Mouse (Mus musculus): Measurements from ENCODE around the gene Unc5a. TPM values are rescaled to one million over a fixed set of nuclear protein-coding genes. Genes with fewer than 3 reads are reported as not detected.

The Unc5a gene
- 0.30 and 0.78 TPM in 2 replicates for polyA plus RNA-seq (2016; fragmentation: Nextera tagmentation; extraction: Ambion mirVana)

DNA sequence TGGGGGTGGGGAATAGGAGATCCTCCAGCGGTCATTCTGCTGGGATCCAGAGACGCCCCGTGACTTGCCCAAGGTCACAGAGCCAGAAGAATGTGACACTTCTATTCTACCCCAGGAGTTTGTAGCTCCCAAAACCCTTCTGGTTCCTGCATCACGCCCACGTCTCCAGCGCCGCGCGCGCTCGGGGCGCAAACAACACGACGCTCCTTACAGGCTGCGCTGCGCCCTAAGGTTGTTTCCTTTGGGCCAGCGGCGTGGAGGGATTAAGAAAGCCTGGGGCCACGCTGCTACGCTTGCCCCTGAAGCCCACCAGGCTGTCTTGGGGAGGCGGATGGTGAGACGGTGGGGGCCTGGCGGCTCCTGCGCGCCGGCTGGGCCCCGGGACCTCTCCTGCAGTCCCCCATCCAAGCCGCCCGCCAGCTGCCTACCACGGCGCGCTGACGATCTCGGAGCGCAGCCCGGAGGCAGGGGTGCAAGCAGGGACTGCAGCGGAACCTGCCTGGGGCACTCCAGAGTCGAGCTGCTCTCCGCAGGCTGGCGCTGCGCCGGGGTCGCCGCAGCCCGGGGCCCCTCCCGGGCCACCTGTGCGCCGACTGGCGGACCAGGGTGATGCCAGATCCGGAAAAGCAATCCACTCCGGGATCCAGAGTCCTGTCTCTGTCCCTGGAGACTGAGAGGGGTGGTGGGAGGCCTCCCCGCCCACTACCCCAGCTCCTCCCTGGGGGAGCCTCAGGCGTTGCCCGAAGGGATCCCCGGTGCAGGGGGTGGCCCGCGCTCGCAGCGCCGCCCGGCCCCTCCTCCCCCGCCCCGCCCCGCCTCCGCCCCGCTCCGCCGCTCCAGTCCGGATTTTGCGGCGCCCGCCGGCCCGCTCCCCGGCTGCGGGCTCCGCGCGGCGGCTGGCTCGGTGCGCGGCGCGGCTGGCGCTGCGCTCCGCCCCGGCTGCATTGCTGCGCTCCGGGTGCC, at the start of gene Unc5a:
Unc5a (plus strand) TSS at position 881 of the 963 bp plus-strand sequence.
- Histone ChIP-seq H3K27me3 (peaks cover 98% of the 10 kb centered on the region), H3K4me3 (replicated peaks) (peak within 1 kb of the TSS; percentile 64), H3K4me2 (peak within 1 kb of the TSS; percentile 100), H3K4me1 (replicated peaks) (peaks cover 19% of the 10 kb centered on the region), H3K9ac (replicated peaks) (peak within 1 kb of the TSS; percentile 46; the same call in 1 of the 2 replicates), H3K36me3 (no peaks in the 10 kb centered on the region), H3K27ac (no peak within 1 kb of the TSS), H3K9me3 (no peaks in the 10 kb centered on the region)
- peak; percentile 28 for ATAC-seq (ENCODE audit: insufficient number of reproducible peaks, insufficient read depth, low FRiP score, low TSS enrichment, low read depth)
- under 1% methylated on average over 58 of the region's 91 CpGs for WGBS

DNA sequence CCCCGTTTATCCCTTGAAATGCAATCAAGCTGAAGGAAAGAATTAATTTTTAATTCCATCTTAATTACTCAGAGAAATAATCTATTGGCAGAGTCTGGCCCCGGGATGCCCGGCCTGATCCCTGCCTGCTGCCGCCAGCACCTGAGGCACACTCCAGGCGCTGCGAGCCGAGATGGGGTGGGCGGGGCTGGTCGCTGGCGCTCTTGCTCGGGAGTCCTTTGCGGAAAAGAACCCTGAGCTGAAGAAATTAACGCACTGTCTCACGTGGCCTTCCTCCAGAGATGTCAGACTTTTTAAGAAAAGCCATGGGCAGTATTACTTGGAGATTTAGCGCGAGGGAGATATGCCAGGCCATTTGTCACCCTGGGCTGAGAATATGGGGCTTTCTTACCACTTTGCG, 37.2 kb upstream of the Unc5a start:
- Histone ChIP-seq H3K9me3 (no peaks in the 10 kb centered on the region; the same call in 1 of the 2 replicates), H3K4me3 (replicated peaks) (no peak overlapping the region), H3K4me1 (replicated peaks) (peaks cover 12% of the 10 kb centered on the region; the same call in 1 of the 2 replicates), H3K36me3 (no peaks in the 10 kb centered on the region), H3K9ac (replicated peaks) (no peak overlapping the region; the same call in 1 of the 2 replicates), H3K27me3 (peaks cover 39% of the 10 kb centered on the region), H3K27ac (no peak overlapping the region), H3K4me2 (peak overlapping the region; percentile 32; the same call in 1 of the 2 replicates)
- no peak for ATAC-seq (ENCODE audit: insufficient number of reproducible peaks, insufficient read depth, low FRiP score, low TSS enrichment, low read depth)
- 1% methylated on average over 17 of the region's 17 CpGs for WGBS

DNA sequence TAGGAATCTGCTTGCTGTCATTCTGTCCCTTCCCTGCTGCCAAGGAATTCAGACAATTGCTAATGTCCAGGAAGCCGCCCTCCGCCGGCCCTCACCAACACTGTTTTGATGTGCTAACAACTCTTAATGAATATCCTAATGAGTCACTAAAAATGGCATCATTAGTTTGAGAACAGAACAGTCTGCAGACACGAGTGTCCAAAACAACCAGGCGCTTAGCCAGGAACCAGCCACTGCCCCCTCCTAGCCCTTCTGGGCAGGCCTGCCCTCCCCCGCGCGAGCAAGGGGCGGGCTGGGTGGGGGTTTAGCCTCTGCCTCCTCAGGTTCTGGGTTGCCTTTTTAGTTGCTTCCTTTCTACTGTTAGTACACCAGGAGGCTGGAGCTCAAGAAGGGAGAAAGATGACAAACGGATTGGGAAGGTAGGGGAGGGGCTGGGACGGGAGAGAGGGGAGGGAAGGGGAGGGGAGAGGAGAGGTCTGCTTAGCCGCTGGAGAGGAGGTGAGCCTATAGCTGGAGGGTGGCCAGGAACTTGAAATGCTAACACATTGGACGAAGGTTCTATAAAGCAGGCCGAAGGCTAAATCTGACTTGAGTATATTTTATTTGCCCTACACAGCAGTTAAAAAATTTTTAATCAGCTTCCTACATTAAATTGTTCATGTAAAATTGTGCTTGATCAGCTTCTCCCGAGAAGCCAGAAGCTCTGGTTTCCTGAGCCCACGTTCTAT, 36.2 kb upstream of the Unc5a start:
- no peak overlapping the region for H3K4me3 ChIP-seq (replicated peaks)
- no peak for ATAC-seq (ENCODE audit: insufficient number of reproducible peaks, insufficient read depth, low FRiP score, low TSS enrichment, low read depth)

DNA sequence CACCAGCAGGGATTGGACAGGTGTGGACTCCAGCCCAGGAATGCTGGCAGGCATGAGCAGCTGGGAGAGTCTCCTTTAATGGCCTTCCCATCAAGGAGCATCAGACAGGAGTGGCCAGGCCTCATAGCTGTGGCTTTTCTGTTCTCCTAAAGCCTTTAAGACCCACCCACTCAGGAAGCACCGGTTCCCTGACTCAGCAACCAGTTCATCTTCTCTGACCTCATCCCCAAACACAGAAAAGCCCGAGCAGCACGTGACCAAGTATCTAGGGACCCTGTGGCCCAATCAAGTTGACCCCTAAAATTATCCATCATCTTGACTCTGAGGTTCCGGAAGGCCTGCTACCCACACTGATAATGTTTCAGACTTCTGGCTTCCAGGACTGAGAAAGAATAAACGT, 32.6 kb upstream of the Unc5a start:
- no peak for ATAC-seq (ENCODE audit: insufficient number of reproducible peaks, insufficient read depth, low FRiP score, low TSS enrichment, low read depth)
- WGBS: 74% methylated on average over 5 of the region's 5 CpGs
- no peak overlapping the region for H3K9ac ChIP-seq (replicated peaks)

More for the DNA sequence above, 36.2 kb upstream of the Unc5a start:
- 9% methylated on average over 16 of the region's 16 CpGs for WGBS
- Histone ChIP-seq H3K9ac (replicated peaks) (no peak overlapping the region), H3K36me3 (no peaks in the 10 kb centered on the region), H3K27ac (no peak overlapping the region), H3K9me3 (no peaks in the 10 kb centered on the region; the same call in 1 of the 2 replicates), H3K4me1 (replicated peaks) (peaks cover 12% of the 10 kb centered on the region; the same call in 1 of the 2 replicates), H3K27me3 (peaks cover 39% of the 10 kb centered on the region), H3K4me2 (peak overlapping the region; percentile 13; the same call in 1 of the 2 replicates)

GRCm38 (mm10) chr13:54918910-54919309, 30.3 kb upstream of the Unc5a start:
- no peak for ATAC-seq (ENCODE audit: insufficient number of reproducible peaks, insufficient read depth, low FRiP score, low TSS enrichment, low read depth)
- no peak overlapping the region for H3K4me2 ChIP-seq
- H3K36me3 ChIP-seq: no peaks in the 10 kb centered on the region
- H3K27ac ChIP-seq: no peak overlapping the region
- WGBS: 80% methylated on average over 8 of the region's 8 CpGs
- no peak overlapping the region for H3K4me3 ChIP-seq (replicated peaks)
- no peak overlapping the region for H3K9ac ChIP-seq (replicated peaks)
- no peaks in the 10 kb centered on the region for H3K4me1 ChIP-seq (replicated peaks)
- H3K9me3 ChIP-seq: no peaks in the 10 kb centered on the region; the same call in 1 of the 2 replicates
- peaks cover under 1% of the 10 kb centered on the region for H3K27me3 ChIP-seq

More for the DNA sequence above, 32.6 kb upstream of the Unc5a start:
- Histone ChIP-seq H3K4me3 (replicated peaks) (no peak overlapping the region), H3K36me3 (no peaks in the 10 kb centered on the region), H3K4me1 (replicated peaks) (peaks cover 12% of the 10 kb centered on the region; the same call in 1 of the 2 replicates), H3K27me3 (peaks cover 23% of the 10 kb centered on the region), H3K4me2 (no peak overlapping the region), H3K9me3 (no peaks in the 10 kb centered on the region; the same call in 1 of the 2 replicates), H3K27ac (no peak overlapping the region)

DNA sequence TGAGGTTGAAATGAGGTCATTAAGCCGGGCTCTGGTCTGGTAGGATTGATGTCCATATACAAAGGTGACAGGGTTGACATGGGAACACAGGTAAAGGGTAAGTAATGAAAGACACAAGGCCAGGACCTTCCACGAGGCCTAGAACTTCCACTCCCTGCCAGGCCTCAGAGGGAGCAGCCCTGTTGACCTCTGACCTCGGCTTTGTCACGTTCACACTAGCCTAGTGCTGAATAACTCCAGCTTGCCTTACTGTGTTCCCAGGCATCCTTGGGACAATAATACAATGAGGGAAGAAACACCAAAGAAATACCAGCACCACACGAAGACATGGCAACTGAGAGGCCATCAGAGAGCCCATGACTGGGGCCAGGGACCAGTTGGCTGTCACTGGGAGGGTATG, 29.5 kb upstream of the Unc5a start:
- H3K27me3 ChIP-seq: no peaks in the 10 kb centered on the region
- H3K27ac ChIP-seq: no peak overlapping the region
- H3K4me2 ChIP-seq: no peak overlapping the region
- H3K4me3 ChIP-seq (replicated peaks): no peak overlapping the region
- no peaks in the 10 kb centered on the region for H3K36me3 ChIP-seq
- ATAC-seq (ENCODE audit: insufficient number of reproducible peaks, insufficient read depth, low FRiP score, low TSS enrichment, low read depth): no peak
- no peak overlapping the region for H3K9ac ChIP-seq (replicated peaks)
- 34% methylated on average over 5 of the region's 5 CpGs for WGBS
- no peaks in the 10 kb centered on the region; the same call in 1 of the 2 replicates for H3K9me3 ChIP-seq
- H3K4me1 ChIP-seq (replicated peaks): no peaks in the 10 kb centered on the region

GRCm38 (mm10) chr13:54921700-54922099, 27.5 kb upstream of the Unc5a start:
- Histone ChIP-seq H3K27me3 (no peaks in the 10 kb centered on the region), H3K9ac (replicated peaks) (no peak overlapping the region), H3K4me1 (replicated peaks) (no peaks in the 10 kb centered on the region), H3K9me3 (no peaks in the 10 kb centered on the region), H3K27ac (no peak overlapping the region), H3K36me3 (no peaks in the 10 kb centered on the region), H3K4me3 (replicated peaks) (no peak overlapping the region), H3K4me2 (no peak overlapping the region)
- no peak for ATAC-seq (ENCODE audit: insufficient number of reproducible peaks, insufficient read depth, low FRiP score, low TSS enrichment, low read depth)
- WGBS: 80% methylated on average over 9 of the region's 9 CpGs

GRCm38 (mm10) chr13:54923705-54924104, 25.5 kb upstream of the Unc5a start:
- no peak overlapping the region for H3K27ac ChIP-seq
- H3K27me3 ChIP-seq: 0 out of 2 replicates have a peak, but pooled peaks cover 2% of the 10 kb centered on the region
- H3K4me3 ChIP-seq (replicated peaks): no peak overlapping the region
- WGBS: 83% methylated on average over 2 of the region's 2 CpGs
- H3K4me1 ChIP-seq (replicated peaks): no peaks in the 10 kb centered on the region
- ATAC-seq (ENCODE audit: insufficient number of reproducible peaks, insufficient read depth, low FRiP score, low TSS enrichment, low read depth): no peak
- H3K4me2 ChIP-seq: no peak overlapping the region
- H3K36me3 ChIP-seq: no peaks in the 10 kb centered on the region
- H3K9me3 ChIP-seq: no peaks in the 10 kb centered on the region
- H3K9ac ChIP-seq (replicated peaks): no peak overlapping the region

- Histone ChIP-seq H3K4me1 (replicated peaks) (no peaks in the 10 kb centered on the region), H3K36me3 (no peaks in the 10 kb centered on the region), H3K9ac (replicated peaks) (no peak overlapping the region), H3K27me3 (0 out of 2 replicates have a peak, but pooled peaks cover 2% of the 10 kb centered on the region), H3K4me3 (replicated peaks) (no peak overlapping the region), H3K4me2 (no peak overlapping the region), H3K9me3 (no peaks in the 10 kb centered on the region), H3K27ac (no peak overlapping the region)
- WGBS: 72% methylated on average over 8 of the region's 8 CpGs
- no peak for ATAC-seq (ENCODE audit: insufficient number of reproducible peaks, insufficient read depth, low FRiP score, low TSS enrichment, low read depth)
Measured at GRCm38 (mm10) chr13:54925466-54925865, 23.7 kb upstream of the Unc5a start.

GRCm38 (mm10) chr13:54926654-54927053, 22.6 kb upstream of the Unc5a start:
- no peak for ATAC-seq (ENCODE audit: insufficient number of reproducible peaks, insufficient read depth, low FRiP score, low TSS enrichment, low read depth)
- WGBS: 70% methylated on average over 4 of the region's 4 CpGs
- Histone ChIP-seq H3K4me2 (no peak overlapping the region), H3K27ac (no peak overlapping the region), H3K36me3 (no peaks in the 10 kb centered on the region), H3K4me3 (replicated peaks) (no peak overlapping the region), H3K27me3 (0 out of 2 replicates have a peak, but pooled peaks cover 2% of the 10 kb centered on the region), H3K4me1 (replicated peaks) (no peaks in the 10 kb centered on the region), H3K9ac (replicated peaks) (no peak overlapping the region), H3K9me3 (no peaks in the 10 kb centered on the region)

DNA sequence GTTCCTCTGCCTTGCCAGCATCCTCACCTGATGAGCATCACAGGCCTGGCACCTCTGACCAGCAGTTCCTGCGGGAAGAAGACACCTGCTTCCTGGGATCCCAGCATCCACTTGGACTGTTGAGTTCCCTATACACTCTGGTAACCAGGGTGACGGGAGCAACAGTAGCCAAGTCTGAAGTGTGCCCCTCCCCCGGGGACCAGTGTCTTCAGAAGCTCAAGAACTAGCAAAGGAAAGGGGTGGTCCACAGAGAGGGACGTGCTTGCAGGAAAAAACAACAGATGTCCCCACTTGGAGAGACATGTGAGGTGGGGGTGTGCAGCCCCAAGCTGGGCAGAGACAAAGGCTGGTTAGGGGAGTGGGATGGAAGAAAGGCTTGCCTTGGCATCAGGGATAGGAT, 19.1 kb upstream of the Unc5a start:
- Histone ChIP-seq H3K4me3 (replicated peaks) (no peak overlapping the region), H3K4me1 (replicated peaks) (no peaks in the 10 kb centered on the region), H3K9me3 (no peaks in the 10 kb centered on the region), H3K27ac (no peak overlapping the region), H3K4me2 (no peak overlapping the region), H3K36me3 (no peaks in the 10 kb centered on the region), H3K9ac (replicated peaks) (no peak overlapping the region), H3K27me3 (peaks cover 18% of the 10 kb centered on the region)
- 40% methylated on average over 4 of the region's 4 CpGs for WGBS
- ATAC-seq (ENCODE audit: insufficient number of reproducible peaks, insufficient read depth, low FRiP score, low TSS enrichment, low read depth): no peak

Data from limb, embryonic 12.5 days (tissue).